Mouse (Mus musculus) thymus, adult 2 months (tissue): ENCODE measurements around the gene Ethe1.

Experiments used
- CTCF ChIP-seq: fragments of 200-500 bp; IDR thresholded peaks from 2 replicates; pipeline ENCODE4 v1.5.1; 2012; ENCODE audit warnings: mild to moderate bottlenecking, control low read depth, low read length, moderate library complexity, borderline replicate concordance; ENCODE audit not compliant: control insufficient read depth, poor library complexity, insufficient read depth; ENCODE audit errors: extremely low read depth
- POLR2A ChIP-seq: fragments of 200-500 bp; IDR thresholded peaks from 2 replicates; pipeline ENCODE4 v1.6.1; 2012; ENCODE audit warnings: mild to moderate bottlenecking, low read length, control low read depth, moderate library complexity; ENCODE audit not compliant: control insufficient read depth, poor library complexity, insufficient read depth; ENCODE audit errors: extremely low read depth

- TF ChIP-seq POLR2A (no peak), CTCF (no peak)
Observed at GRCm38 (mm10) chr7:24629672-24630071, 42.3 kb downstream of the Ethe1 start.
